9 mouse cellular contexts compared by ENCODE assay signal in the genomic region with DNA sequence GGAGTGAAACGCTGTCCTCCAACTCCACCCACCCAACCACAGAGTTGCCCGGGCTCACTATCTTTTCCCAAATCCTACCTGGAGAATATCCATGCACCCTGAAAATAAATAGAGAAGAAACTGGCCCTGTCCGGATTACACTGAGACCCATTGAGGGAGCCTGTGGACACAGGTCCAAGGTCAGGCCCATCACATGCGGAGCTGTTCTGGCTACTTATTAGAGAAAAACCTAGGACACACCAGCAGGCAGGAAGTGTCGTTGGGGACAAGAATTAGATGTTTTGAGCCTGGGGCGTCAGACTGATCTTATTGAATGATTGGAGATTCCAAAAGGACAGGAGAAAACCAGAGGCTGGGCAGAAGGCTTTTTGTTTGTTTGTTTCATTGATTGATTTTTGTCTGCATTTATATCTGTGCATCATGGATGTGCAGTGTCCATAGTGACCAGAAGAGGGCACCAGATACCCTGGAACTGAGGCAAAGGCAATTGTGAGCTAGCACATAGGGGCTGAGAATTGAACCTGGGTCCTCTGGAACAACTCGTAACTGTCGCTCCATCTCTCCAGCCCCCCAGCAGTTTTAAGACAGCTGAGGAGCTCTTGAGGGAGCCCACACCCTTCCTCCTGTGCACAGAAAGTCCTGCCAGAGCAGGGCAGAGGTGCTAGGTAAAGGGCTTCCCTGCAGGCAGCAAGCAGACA. TPM values are rescaled to one million over a fixed set of nuclear protein-coding genes. Genes with fewer than 3 reads are reported as not detected.
DNase-seq lines count a peak whose midpoint lies in the region; ATAC-seq and TF ChIP-seq lines count a peak whose summit lies in the region.
"Had no signal": no experiment of that assay in that cellular context is flagged by ENCODE, and none has a peak within 500 bp of the region (broad histone marks: within the 10 kb centered on the region; RNA-seq: fewer than 3 reads in every experiment).

No protein-coding gene starts in this region.

- H3K9ac ChIP-seq in heart, postnatal 0 days (replicated peaks; ENCODE audit: low read depth, low read length), result no peak overlapping the region

- H3K4me2 ChIP-seq in heart, postnatal 0 days (ENCODE audit: low read depth, low read length), result no peak overlapping the region

- no peak overlapping the region for H3K27ac ChIP-seq in heart, postnatal 0 days (ENCODE audit: low read depth)
- 0 out of 2 replicates have a peak overlapping the region, but pooled peaks have one; percentile 9 for H3K27ac ChIP-seq in olfactory bulb, adult 2 months (ENCODE audit: insufficient read depth, low read depth, low read length)

- ATAC-seq in heart, postnatal 0 days (ENCODE audit: insufficient read depth, low read depth), result no peak

- no peaks in the 10 kb centered on the region for H3K9me3 ChIP-seq in heart, postnatal 0 days (replicated peaks; ENCODE audit: control insufficient read depth, low read length)

- 81% methylated on average over 8 of the region's 8 CpGs for WGBS in heart, postnatal 0 days
- WGBS in olfactory bulb, adult 2 months, result 72% methylated on average over 8 of the region's 8 CpGs

- intact Hi-C loops in left cerebral cortex, postnatal 4 days (cut with DNase I), result no loop called here

- TF ChIP-seq EP300 in heart, postnatal 0 days (IDR thresholded peaks at IDR 0.05; ENCODE audit: low read depth), result no peak

- H3K4me3 ChIP-seq in heart, postnatal 0 days (ENCODE audit: low read depth, low read length), result no peak overlapping the region
- no peak overlapping the region for H3K4me3 ChIP-seq in olfactory bulb, adult 2 months (ENCODE audit: insufficient read depth, low read depth, low read length)

- DNase-seq in gastrocnemius, adult 18-20 months (ENCODE audit: low spot score), result peak; percentile 59
- DNase-seq in gastrocnemius, postnatal 25 days, result no peak
- DNase-seq in 416B (ENCODE audit: low read depth) (peak; percentile 68), NIH3T3 (ENCODE audit: low read depth) (peak; percentile 66)
- DNase-seq in heart, postnatal 0 days (ENCODE audit: low spot score), result no peak
- peak; percentile 68 for DNase-seq in left cerebral cortex, postnatal 4 days
- no peak for DNase-seq in urinary bladder, adult 18-20 months (ENCODE audit: low spot score in 2 of 2)

- TF ChIP-seq CTCF in heart, postnatal 0 days (IDR thresholded peaks at IDR 0.05; ENCODE audit: low read depth), result peak; percentile 64
- no peak for TF ChIP-seq CTCF in olfactory bulb, adult 2 months (IDR thresholded peaks at IDR 0.05; ENCODE audit: insufficient read depth, low read depth, low read length)

- no peak for TF ChIP-seq POLR2A in olfactory bulb, adult 2 months (IDR thresholded peaks at IDR 0.05; ENCODE audit: insufficient read depth, low read depth, low read length)

- H3K4me1 ChIP-seq in heart, postnatal 0 days (ENCODE audit: control insufficient read depth, insufficient read depth), result peaks cover 15% of the 10 kb centered on the region
- H3K4me1 ChIP-seq in olfactory bulb, adult 2 months (ENCODE audit: control insufficient read depth, insufficient read depth, low read length), result peaks cover 41% of the 10 kb centered on the region

- peaks cover 13% of the 10 kb centered on the region; the same call in 1 of the 2 replicates for H3K27me3 ChIP-seq in heart, postnatal 0 days (ENCODE audit: control insufficient read depth, insufficient read depth, low read length)

- no peaks in the 10 kb centered on the region for H3K36me3 ChIP-seq in heart, postnatal 0 days (replicated peaks; ENCODE audit: control insufficient read depth, insufficient read depth, low read length)

RNA-seq across cellular contexts. Expression of a gene that starts 30.5 kb away (rescaled TPM):
- under 1 TPM in 1 of 2 experiments, not detected in 1; 0.07 TPM for total RNA-seq in gastrocnemius, adult 18-20 months (2021)
- not detected for total RNA-seq in gastrocnemius, postnatal 25 days (2021)
- 0.81 and 2.6 TPM in 2 replicates for total RNA-seq in heart, postnatal 0 days (2014; rRNA removed; ENCODE audit: low replicate concordance)
- polyA plus RNA-seq in heart, postnatal 0 days (2015; fragmentation: Nextera tagmentation; extraction: Ambion mirVana), result 0.10 and 0.37 TPM in 2 replicates
- total RNA-seq in left cerebral cortex, postnatal 4 days (2021), result 10 to 100 TPM; 65.6 to 67.5 TPM
- not detected in 2 replicates for polyA plus RNA-seq in olfactory bulb, adult 2 months (2012; ENCODE audit: insufficient read depth, insufficient read length, low replicate concordance, missing spikeins)
- total RNA-seq: common myeloid progenitor, adult 5-6 weeks had no signal

Comparison
In these comparisons a context has a peak if more than half of its experiments do, and no peak if none do; other contexts are left out.
1. DNase-seq: peak in gastrocnemius, adult 18-20 months (single experiment), 416B (single experiment), NIH3T3 (single experiment) and left cerebral cortex, postnatal 4 days (single experiment); none in gastrocnemius, postnatal 25 days (single experiment), heart, postnatal 0 days (single experiment) and urinary bladder, adult 18-20 months (0 of 2).
2. RNA of a gene that starts 30.5 kb away (total RNA-seq): 65.6 to 67.5 TPM in left cerebral cortex, postnatal 4 days; 0.81 to 2.6 TPM in heart, postnatal 0 days, 0.07 TPM in gastrocnemius, adult 18-20 months and not detected in gastrocnemius, postnatal 25 days; every median in the first group is over 10 times any median in the second.